Mouse (Mus musculus): ENCODE measurements around the gene Efcab3. TPM values are rescaled to one million over a fixed set of nuclear protein-coding genes. Genes with fewer than 3 reads are reported as not detected.

Efcab3 gene
- polyA plus RNA-seq (2015; fragmentation: Nextera tagmentation; extraction: Ambion mirVana) = 0.12 TPM in 1 of 2 replicates, not detected in the other

DNA sequence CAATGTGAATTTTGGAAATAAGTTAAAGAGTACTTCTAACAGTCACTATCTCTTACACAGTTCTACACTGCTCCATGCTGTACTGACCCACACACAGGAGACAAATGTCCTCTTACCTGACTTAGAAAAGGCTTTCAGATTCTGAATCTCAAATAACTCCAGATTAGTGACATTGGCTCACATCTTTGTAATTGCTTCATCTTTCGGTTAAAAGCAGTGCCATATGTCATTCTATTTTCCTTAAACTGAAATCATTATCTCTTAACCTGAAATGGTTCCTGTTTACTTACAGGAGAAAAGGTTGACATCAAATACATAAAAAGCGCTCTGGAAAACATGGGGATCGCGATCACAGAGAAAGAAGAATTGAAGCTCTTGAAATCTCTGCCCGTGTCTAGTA is at the start of gene Efcab3:
Gene Efcab3 (plus strand): TSS at position 301 of the 400 bp plus-strand sequence.
- WGBS = 87% methylated on average over 5 of the region's 5 CpGs
- H3K9me3 ChIP-seq (ENCODE audit: control insufficient read depth, low read length) = no peaks in the 10 kb centered on the region
- TF ChIP-seq CTCF (IDR thresholded peaks at IDR 0.05; ENCODE audit: low read depth) (no peak), EP300 (optimal IDR thresholded peaks at IDR 0.05) (no peak)
- H3K4me2 ChIP-seq (replicated peaks; ENCODE audit: low read depth) = no peak within 1 kb of the TSS
- H3K4me1 ChIP-seq (replicated peaks; ENCODE audit: control insufficient read depth, insufficient read depth) = no peaks in the 10 kb centered on the region
- no peaks in the 10 kb centered on the region for H3K36me3 ChIP-seq (ENCODE audit: control insufficient read depth, insufficient read depth, low read length)
- no peak within 1 kb of the TSS for H3K27ac ChIP-seq (replicated peaks)
- no peak within 1 kb of the TSS for H3K4me3 ChIP-seq (ENCODE audit: low read depth, low read length)
- ATAC-seq (ENCODE audit: low FRiP score, low TSS enrichment) = no peak
- no peaks in the 10 kb centered on the region for H3K27me3 ChIP-seq (ENCODE audit: control insufficient read depth, insufficient read depth, low read length)
- H3K9ac ChIP-seq (ENCODE audit: low read length) = no peak within 1 kb of the TSS
- no peak for DNase-seq (ENCODE audit: low spot score)

DNA sequence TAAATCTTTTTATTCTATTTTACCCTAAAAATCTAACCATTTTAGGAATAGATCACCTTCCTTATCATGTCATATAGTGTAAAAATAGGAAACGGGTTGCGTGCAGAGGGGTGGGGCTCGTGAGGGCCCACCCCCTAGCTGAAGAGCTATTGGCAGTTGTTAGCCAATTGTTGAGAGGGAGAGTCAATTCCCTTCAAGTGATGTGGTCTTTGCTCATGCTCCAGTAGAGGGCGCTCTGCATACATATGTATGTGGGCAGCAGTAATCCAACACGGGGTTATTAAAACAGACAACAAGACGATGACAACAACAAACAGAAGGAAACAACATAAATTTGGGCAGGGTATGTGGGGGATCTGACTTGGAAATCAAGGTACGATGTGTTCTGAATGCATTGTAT is 42.3 kb upstream of the Efcab3 start:
- H3K4me2 ChIP-seq (replicated peaks; ENCODE audit: low read depth) = no peak overlapping the region
- no peak for ATAC-seq (ENCODE audit: low FRiP score, low TSS enrichment)
- 64% methylated on average over 7 of the region's 7 CpGs for WGBS
- no peaks in the 10 kb centered on the region for H3K27me3 ChIP-seq (ENCODE audit: control insufficient read depth, insufficient read depth, low read length)
- no peaks in the 10 kb centered on the region for H3K4me1 ChIP-seq (replicated peaks; ENCODE audit: control insufficient read depth, insufficient read depth)
- H3K9ac ChIP-seq (ENCODE audit: low read length) = no peak overlapping the region
- no peaks in the 10 kb centered on the region for H3K9me3 ChIP-seq (ENCODE audit: control insufficient read depth, low read length)
- no peak overlapping the region for H3K4me3 ChIP-seq (ENCODE audit: low read depth, low read length)
- no peak overlapping the region for H3K27ac ChIP-seq (replicated peaks)
- H3K36me3 ChIP-seq (ENCODE audit: control insufficient read depth, insufficient read depth, low read length) = no peaks in the 10 kb centered on the region
- no peak for TF ChIP-seq EP300 (optimal IDR thresholded peaks at IDR 0.05)
- TF ChIP-seq CTCF (IDR thresholded peaks at IDR 0.05; ENCODE audit: low read depth) = peak; percentile 55
- no peak for DNase-seq (ENCODE audit: low spot score)

DNA sequence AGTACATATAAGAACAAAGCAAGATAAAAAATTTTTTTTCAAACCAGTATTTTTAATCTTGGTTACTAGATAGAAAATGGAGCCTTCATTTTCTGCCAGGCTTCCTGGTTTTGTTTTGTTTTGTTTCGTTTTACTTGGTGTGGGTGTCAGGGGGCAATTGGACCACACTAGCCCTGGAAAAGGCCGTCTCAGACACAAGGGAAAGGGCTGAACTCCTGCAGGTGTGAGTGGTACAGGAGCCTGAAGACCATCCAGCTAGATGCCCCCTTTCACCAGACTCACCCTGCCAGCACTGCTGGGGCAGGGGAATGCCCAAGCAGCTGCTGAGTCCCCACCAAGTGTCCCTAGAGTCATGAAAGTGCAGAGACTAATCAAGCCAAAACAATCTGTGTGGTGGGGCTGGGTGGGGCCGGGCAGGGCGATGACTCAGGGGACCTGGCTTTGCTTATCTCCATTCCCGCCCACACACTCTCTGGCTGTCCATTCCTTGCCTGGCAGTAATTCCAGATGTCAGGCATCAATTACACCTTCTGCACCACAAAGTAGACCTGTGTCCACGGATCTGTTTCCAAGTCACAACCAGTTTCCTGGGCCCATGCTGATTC is 34.5 kb upstream of the Efcab3 start:
- peak; percentile 88 for ATAC-seq (ENCODE audit: low FRiP score, low TSS enrichment)
- WGBS = 26% methylated on average over 6 of the region's 6 CpGs

GRCm38 (mm10) chr11:105029525-105029924 is 33.9 kb upstream of the Efcab3 start:
- no peaks in the 10 kb centered on the region for H3K9me3 ChIP-seq (ENCODE audit: control insufficient read depth, low read length)
- DNase-seq (ENCODE audit: low spot score) (no peak), ATAC-seq (ENCODE audit: low FRiP score, low TSS enrichment) (no peak)
- WGBS = 38% methylated on average over 8 of the region's 8 CpGs
- H3K9ac ChIP-seq (ENCODE audit: low read length) = no peak overlapping the region
- H3K27ac ChIP-seq (replicated peaks) = no peak overlapping the region
- no peaks in the 10 kb centered on the region; the same call in 1 of the 2 replicates for H3K4me1 ChIP-seq (replicated peaks; ENCODE audit: control insufficient read depth, insufficient read depth)
- H3K36me3 ChIP-seq (ENCODE audit: control insufficient read depth, insufficient read depth, low read length) = no peaks in the 10 kb centered on the region
- TF ChIP-seq EP300 (optimal IDR thresholded peaks at IDR 0.05) (no peak), CTCF (IDR thresholded peaks at IDR 0.05; ENCODE audit: low read depth) (no peak)
- no peaks in the 10 kb centered on the region for H3K27me3 ChIP-seq (ENCODE audit: control insufficient read depth, insufficient read depth, low read length)
- H3K4me2 ChIP-seq (replicated peaks; ENCODE audit: low read depth) = no peak overlapping the region
- no peak overlapping the region for H3K4me3 ChIP-seq (ENCODE audit: low read depth, low read length)

More for the DNA sequence above, 34.5 kb upstream of the Efcab3 start:
- Histone ChIP-seq H3K36me3 (ENCODE audit: control insufficient read depth, insufficient read depth, low read length) (no peaks in the 10 kb centered on the region), H3K4me2 (replicated peaks; ENCODE audit: low read depth) (no peak overlapping the region), H3K4me3 (ENCODE audit: low read depth, low read length) (no peak overlapping the region), H3K9me3 (ENCODE audit: control insufficient read depth, low read length) (no peaks in the 10 kb centered on the region), H3K27ac (replicated peaks) (no peak overlapping the region), H3K27me3 (ENCODE audit: control insufficient read depth, insufficient read depth, low read length) (no peaks in the 10 kb centered on the region), H3K4me1 (replicated peaks; ENCODE audit: control insufficient read depth, insufficient read depth) (no peaks in the 10 kb centered on the region; the same call in 1 of the 2 replicates), H3K9ac (ENCODE audit: low read length) (no peak overlapping the region)
- TF ChIP-seq EP300 (optimal IDR thresholded peaks at IDR 0.05) (no peak), CTCF (IDR thresholded peaks at IDR 0.05; ENCODE audit: low read depth) (no peak)
- DNase-seq (ENCODE audit: low spot score) = peak; percentile 71

DNA sequence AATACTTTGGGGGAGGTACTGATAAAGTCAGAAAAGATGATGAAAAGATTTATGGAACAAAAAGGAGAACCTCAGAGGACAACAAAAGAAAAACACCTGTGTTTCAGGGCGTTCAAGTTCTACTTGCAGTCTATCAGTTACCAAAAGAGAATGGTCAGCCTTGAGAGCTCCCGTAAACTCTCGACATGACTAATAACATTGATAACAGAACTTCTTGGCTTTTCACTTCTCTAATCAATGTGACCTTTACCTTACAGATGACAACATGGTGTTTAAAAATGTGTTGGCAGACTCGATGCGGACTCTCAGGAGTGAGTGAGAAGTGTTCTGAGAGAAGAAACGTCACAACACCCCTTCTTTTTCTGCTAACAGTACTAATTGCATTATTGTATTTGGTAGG is 33.2 kb upstream of the Efcab3 start:
- no peak for TF ChIP-seq EP300 (optimal IDR thresholded peaks at IDR 0.05)
- no peak for TF ChIP-seq CTCF (IDR thresholded peaks at IDR 0.05; ENCODE audit: low read depth)
- DNase-seq (ENCODE audit: low spot score) (no peak), ATAC-seq (ENCODE audit: low FRiP score, low TSS enrichment) (peak; percentile 66; the same call in 1 of the 2 replicates)
- Histone ChIP-seq H3K36me3 (ENCODE audit: control insufficient read depth, insufficient read depth, low read length) (no peaks in the 10 kb centered on the region), H3K4me2 (replicated peaks; ENCODE audit: low read depth) (no peak overlapping the region), H3K27ac (replicated peaks) (no peak overlapping the region), H3K4me3 (ENCODE audit: low read depth, low read length) (no peak overlapping the region), H3K4me1 (replicated peaks; ENCODE audit: control insufficient read depth, insufficient read depth) (no peaks in the 10 kb centered on the region; the same call in 1 of the 2 replicates), H3K9ac (ENCODE audit: low read length) (no peak overlapping the region), H3K27me3 (ENCODE audit: control insufficient read depth, insufficient read depth, low read length) (no peaks in the 10 kb centered on the region), H3K9me3 (ENCODE audit: control insufficient read depth, low read length) (no peaks in the 10 kb centered on the region)
- 46% methylated on average over 6 of the region's 6 CpGs for WGBS

- no peak overlapping the region for H3K4me3 ChIP-seq (ENCODE audit: low read depth, low read length)
- DNase-seq (ENCODE audit: low spot score) (no peak), ATAC-seq (ENCODE audit: low FRiP score, low TSS enrichment) (no peak)
- no peaks in the 10 kb centered on the region for H3K27me3 ChIP-seq (ENCODE audit: control insufficient read depth, insufficient read depth, low read length)
- WGBS = 53% methylated on average over 2 of the region's 2 CpGs
- H3K27ac ChIP-seq (replicated peaks) = no peak overlapping the region
- no peak overlapping the region for H3K9ac ChIP-seq (ENCODE audit: low read length)
- no peaks in the 10 kb centered on the region for H3K9me3 ChIP-seq (ENCODE audit: control insufficient read depth, low read length)
- no peaks in the 10 kb centered on the region; the same call in 1 of the 2 replicates for H3K4me1 ChIP-seq (replicated peaks; ENCODE audit: control insufficient read depth, insufficient read depth)
- H3K4me2 ChIP-seq (replicated peaks; ENCODE audit: low read depth) = no peak overlapping the region
- H3K36me3 ChIP-seq (ENCODE audit: control insufficient read depth, insufficient read depth, low read length) = no peaks in the 10 kb centered on the region
- no peak for TF ChIP-seq CTCF (IDR thresholded peaks at IDR 0.05; ENCODE audit: low read depth)
- no peak for TF ChIP-seq EP300 (optimal IDR thresholded peaks at IDR 0.05)
Observed at GRCm38 (mm10) chr11:105031103-105031502, 32.3 kb upstream of the Efcab3 start.
